In the genomic region with DNA sequence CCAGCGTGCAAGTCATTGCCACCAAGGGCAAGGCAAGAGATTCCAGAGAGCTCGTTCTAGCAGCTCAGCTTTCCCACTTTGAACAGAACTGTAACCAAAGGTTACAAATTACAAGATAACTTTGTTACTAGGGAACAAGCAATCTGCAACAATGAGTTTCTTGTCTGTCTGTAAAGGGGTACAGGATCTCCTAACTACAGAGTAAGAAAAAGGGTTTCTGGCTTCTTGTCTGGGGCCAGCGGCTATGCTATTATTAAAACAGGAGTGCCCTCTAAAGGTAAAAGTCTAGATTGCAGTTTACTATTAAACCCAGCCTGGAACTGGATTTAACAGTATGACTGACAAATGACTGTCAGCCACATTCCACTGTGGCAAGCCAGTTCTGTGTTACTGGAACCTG, we compare ENCODE assay signal across 8 mouse cellular contexts. TPM values are rescaled to one million over a fixed set of nuclear protein-coding genes. Genes with fewer than 3 reads are reported as not detected.
DNase-seq lines count a peak whose midpoint lies in the region; ATAC-seq lines count a peak whose summit lies in the region.

No protein-coding gene starts in this region.

- 0 out of 2 replicates have a peak, but pooled peaks cover under 1% of the 10 kb centered on the region for H3K4me1 ChIP-seq in forebrain, embryonic 11.5 days (replicated peaks; ENCODE audit: control insufficient read depth, insufficient read depth, low read length)
- peaks cover 12% of the 10 kb centered on the region for H3K4me1 ChIP-seq in forebrain, embryonic 10.5 days
- H3K4me1 ChIP-seq in midbrain, embryonic 16.5 days (ENCODE audit: control insufficient read depth, insufficient read depth, low read length): no peaks in the 10 kb centered on the region

- DNase-seq in forebrain, embryonic 11.5 days (ENCODE audit: low spot score): no peak
- DNase-seq in forebrain, embryonic 10.5 days (ENCODE audit: extremely low spot score, low spot score): no peak
- peak; percentile 11 for DNase-seq in ovary, postnatal 14 days (ENCODE audit: low spot score)
- no peak for DNase-seq in ovary, postnatal 10 days (ENCODE audit: low spot score)
- DNase-seq in spleen, adult 18-20 months: no peak
- no peak for DNase-seq in spleen, postnatal 36 days (ENCODE audit: low spot score in 2 of 2)

- WGBS in forebrain, embryonic 11.5 days: 37% methylated on average over 3 of the region's 3 CpGs
- 37% methylated on average over 3 of the region's 3 CpGs for WGBS in forebrain, embryonic 10.5 days
- 41% methylated on average over 3 of the region's 3 CpGs for WGBS in midbrain, embryonic 16.5 days

- H3K36me3 ChIP-seq in forebrain, embryonic 11.5 days (ENCODE audit: control insufficient read depth, insufficient read depth, low read length): no peaks in the 10 kb centered on the region
- no peaks in the 10 kb centered on the region for H3K36me3 ChIP-seq in forebrain, embryonic 10.5 days (replicated peaks)
- H3K36me3 ChIP-seq in midbrain, embryonic 16.5 days (ENCODE audit: control insufficient read depth, insufficient read depth, low read length): no peaks in the 10 kb centered on the region

- no peaks in the 10 kb centered on the region for H3K9me3 ChIP-seq in forebrain, embryonic 11.5 days (ENCODE audit: control insufficient read depth, low read length)
- H3K9me3 ChIP-seq in forebrain, embryonic 10.5 days: no peaks in the 10 kb centered on the region
- no peaks in the 10 kb centered on the region for H3K9me3 ChIP-seq in midbrain, embryonic 16.5 days (replicated peaks; ENCODE audit: control insufficient read depth, low read length, poor library complexity, severe bottlenecking)

- no peak overlapping the region for H3K27ac ChIP-seq in forebrain, embryonic 11.5 days (ENCODE audit: low read depth, low read length)
- no peak overlapping the region for H3K27ac ChIP-seq in forebrain, embryonic 10.5 days
- H3K27ac ChIP-seq in midbrain, embryonic 16.5 days (ENCODE audit: low read length): no peak overlapping the region

- no peaks in the 10 kb centered on the region for H3K27me3 ChIP-seq in forebrain, embryonic 11.5 days (ENCODE audit: control insufficient read depth, insufficient read depth, low read length)
- peaks cover 12% of the 10 kb centered on the region for H3K27me3 ChIP-seq in forebrain, embryonic 10.5 days (ENCODE audit: poor library complexity, severe bottlenecking)
- no peaks in the 10 kb centered on the region for H3K27me3 ChIP-seq in midbrain, embryonic 16.5 days (ENCODE audit: control insufficient read depth, insufficient read depth, low read depth, low read length)

- H3K9ac ChIP-seq in forebrain, embryonic 11.5 days (ENCODE audit: low read length): no peak overlapping the region
- no peak overlapping the region for H3K9ac ChIP-seq in midbrain, embryonic 16.5 days (ENCODE audit: low read depth, low read length)

- peak; percentile 33; the same call in 1 of the 2 replicates for ATAC-seq in forebrain, embryonic 11.5 days (replicated peaks; ENCODE audit: low FRiP score)
- peak; percentile 54 to 70 for ATAC-seq in hematopoietic stem cell, adult 5-6 weeks (replicated peaks in 1 of 2; ENCODE audit: insufficient read depth in 1 of 2, low FRiP score in 2 of 2, low TSS enrichment in 1 of 2, low read depth in 1 of 2, poor library complexity in 2 of 2, severe bottlenecking in 2 of 2)
- peak; percentile 68 for ATAC-seq in midbrain, embryonic 16.5 days

- H3K4me3 ChIP-seq in forebrain, embryonic 11.5 days (ENCODE audit: low read depth, low read length): no peak overlapping the region
- no peak overlapping the region for H3K4me3 ChIP-seq in forebrain, embryonic 10.5 days
- no peak overlapping the region for H3K4me3 ChIP-seq in midbrain, embryonic 16.5 days (ENCODE audit: low read depth, low read length)

- no peak overlapping the region for H3K4me2 ChIP-seq in forebrain, embryonic 11.5 days (ENCODE audit: low read depth, low read length, severe bottlenecking)
- no peak overlapping the region for H3K4me2 ChIP-seq in midbrain, embryonic 16.5 days (ENCODE audit: low read length)

RNA-seq across cellular contexts. Expression of gene Cdkn3, which starts 36.5 kb away (rescaled TPM):
- 51.8 and 55.5 TPM in 2 replicates for polyA plus RNA-seq in forebrain, embryonic 11.5 days (2014; fragmentation: Nextera tagmentation; extraction: Ambion mirVana)
- 42.8 and 53.3 TPM in 2 replicates for polyA plus RNA-seq in forebrain, embryonic 10.5 days (2016; fragmentation: Nextera tagmentation; extraction: Ambion mirVana)
- total RNA-seq in hematopoietic stem cell, adult 5-6 weeks (2017): 27.3 and 33.1 TPM in 2 replicates
- 7.5 and 8.8 TPM in 2 replicates for polyA plus RNA-seq in midbrain, embryonic 16.5 days (2015; fragmentation: Nextera tagmentation; extraction: Ambion mirVana)
